Mouse (Mus musculus) myocyte (in vitro differentiated cells): ENCODE results near the gene Ttll11. TPM values are rescaled to one million over a fixed set of nuclear protein-coding genes. Genes with fewer than 3 reads are reported as not detected.

Experiments used
- H3K27me3 ChIP-seq: one replicate; pipeline ENCODE4 v1.6.1; 2011; ENCODE audit not compliant: control insufficient read depth, insufficient read depth, insufficient read length
- H3K36me3 ChIP-seq: one replicate; pipeline ENCODE4 v1.6.1; 2011; ENCODE audit not compliant: control insufficient read depth, insufficient read depth
- H3K4me2 ChIP-seq: one replicate; pipeline ENCODE4 v1.6.1; 2011; ENCODE audit warnings: low read depth, control low read depth
- H3K4me3 ChIP-seq: one replicate; pipeline ENCODE4 v1.5.1; 2011; ENCODE audit warnings: mild to moderate bottlenecking, control low read depth, moderate library complexity
- H3K79me2 ChIP-seq: one replicate; pipeline ENCODE4 v1.6.1; 2011; ENCODE audit not compliant: control insufficient read depth, insufficient read depth
- H3ac ChIP-seq: one replicate; pipeline ENCODE4 v1.6.1; 2011; ENCODE audit not compliant: control insufficient read depth, insufficient read length
- CEBPB ChIP-seq: IDR thresholded peaks from 2 replicates; pipeline ENCODE4 v1.6.1; 2011; ENCODE audit warnings: mild to moderate bottlenecking, moderate library complexity; ENCODE audit not compliant: poor library complexity, insufficient read depth, severe bottlenecking
- E2F4 ChIP-seq: IDR thresholded peaks from one replicate; pipeline ENCODE4 v1.6.1; 2011; ENCODE audit warnings: mild to moderate bottlenecking, control low read depth, moderate library complexity; ENCODE audit not compliant: insufficient read depth
- MAX ChIP-seq: IDR thresholded peaks from one replicate; pipeline ENCODE4 v1.6.1; 2011; ENCODE audit warnings: low read depth, mild to moderate bottlenecking, control low read depth
- MYOD1 ChIP-seq, 3 experiments: IDR thresholded peaks; one replicate each; pipeline ENCODE4 v1.6.1; 2011; ENCODE audit warnings: control low read depth in 2 of 3, low read depth in 2 of 3, mild to moderate bottlenecking in 2 of 3, moderate library complexity in 1 of 3; ENCODE audit not compliant: insufficient read length in 2 of 3, control insufficient read depth in 1 of 3
- MYOG ChIP-seq, 3 experiments: IDR thresholded peaks; one replicate each; pipeline ENCODE4 v1.6.1; 2011; ENCODE audit warnings: control low read depth in 2 of 3, low read depth in 2 of 3, mild to moderate bottlenecking in 2 of 3; ENCODE audit not compliant: insufficient read length in 2 of 3, control insufficient read depth in 1 of 3, insufficient read depth in 1 of 3
- POLR2A ChIP-seq: IDR thresholded peaks from one replicate; pipeline ENCODE4 v1.6.1; 2011; ENCODE audit warnings: low read depth, mild to moderate bottlenecking, control low read depth, moderate library complexity; ENCODE audit not compliant: insufficient read length
- POLR2AphosphoS2 ChIP-seq: IDR thresholded peaks from one replicate; pipeline ENCODE4 v1.6.1; 2011; ENCODE audit warnings: low read depth, control low read depth; ENCODE audit not compliant: insufficient read length
- REST ChIP-seq: IDR thresholded peaks from one replicate; pipeline ENCODE4 v1.6.1; 2011; ENCODE audit warnings: mild to moderate bottlenecking, control low read depth, moderate library complexity; ENCODE audit not compliant: insufficient read depth, insufficient read length
- SRF ChIP-seq: IDR thresholded peaks from one replicate; pipeline ENCODE4 v1.6.1; 2011; ENCODE audit warnings: low read depth; ENCODE audit not compliant: control insufficient read depth, insufficient read length
- TCF12 ChIP-seq: IDR thresholded peaks from one replicate; pipeline ENCODE4 v1.6.1; 2011; ENCODE audit warnings: mild to moderate bottlenecking, control low read depth; ENCODE audit not compliant: poor library complexity, insufficient read depth, severe bottlenecking
- TCF3 ChIP-seq: IDR thresholded peaks from one replicate; pipeline ENCODE4 v1.6.1; 2011; ENCODE audit warnings: low read depth, control low read depth; ENCODE audit not compliant: insufficient read length
- USF1 ChIP-seq: IDR thresholded peaks from one replicate; pipeline ENCODE4 v1.6.1; 2011; ENCODE audit warnings: low read depth, mild to moderate bottlenecking, control low read depth, moderate library complexity
- polyA plus RNA-seq: library from polyadenylated mRNA; unstranded; fragments of >200 nt; fragmentation: generic; extraction: Trizol; gene quantifications from one replicate; pipeline ENCODE4 v1.2.1, GENCODE M21; 2012; ENCODE audit warnings: missing spikeins

The Ttll11 gene
- polyA plus RNA-seq, result 9.8 TPM

- H3K4me3 ChIP-seq, result peak within 1 kb of the TSS; percentile 51
- no peaks in the 10 kb centered on the region for H3K27me3 ChIP-seq
Measured at GRCm38 (mm10) chr2:35979644-35980021, at the start of gene Ttll11. Ttll11 (minus strand) TSS chr2:35979913.

GRCm38 (mm10) chr2:36023291-36023690 lies 43.6 kb upstream of the Ttll11 start:
- Histone ChIP-seq H3K36me3 (no peaks in the 10 kb centered on the region), H3K79me2 (no peaks in the 10 kb centered on the region), H3K27me3 (peaks cover 18% of the 10 kb centered on the region), H3K4me3 (no peak overlapping the region), H3K4me2 (no peak overlapping the region), H3ac (no peak overlapping the region)
- TF ChIP-seq E2F4 (no peak), TCF12 (no peak), TCF3 (no peak), REST (no peak), CEBPB (no peak), MYOD1 (IDR thresholded peaks at IDR 0.05; ENCODE audit: control insufficient read depth in 1 of 3, insufficient read length in 2 of 3, low read depth in 2 of 3) (no peak), MAX (no peak), SRF (no peak), POLR2A (no peak), USF1 (no peak), MYOG (IDR thresholded peaks at IDR 0.05; ENCODE audit: control insufficient read depth in 1 of 3, insufficient read depth in 1 of 3, insufficient read length in 2 of 3, low read depth in 2 of 3) (no peak), POLR2AphosphoS2 (no peak)

More at GRCm38 (mm10) chr2:35979644-35980021, at the start of gene Ttll11:
- Histone ChIP-seq H3K79me2 (peaks cover 13% of the 10 kb centered on the region), H3K4me2 (peak within 1 kb of the TSS; percentile 94), H3K36me3 (no peaks in the 10 kb centered on the region), H3ac (peak within 1 kb of the TSS; percentile 81)
- no peak for TF ChIP-seq CEBPB
- no peak for TF ChIP-seq MAX
- TF ChIP-seq REST, result no peak
- TF ChIP-seq MYOG (IDR thresholded peaks at IDR 0.05; ENCODE audit: control insufficient read depth in 1 of 3, insufficient read depth in 1 of 3, insufficient read length in 2 of 3, low read depth in 2 of 3), result peak in 1 of 3 experiments; percentile 12
- no peak for TF ChIP-seq TCF12
- no peak for TF ChIP-seq TCF3
- TF ChIP-seq POLR2AphosphoS2, result peak; percentile 42
- TF ChIP-seq MYOD1 (IDR thresholded peaks at IDR 0.05; ENCODE audit: control insufficient read depth in 1 of 3, insufficient read length in 2 of 3, low read depth in 2 of 3), result peak in 1 of 3 experiments; percentile 12
- peak; percentile 98 for TF ChIP-seq USF1
- no peak for TF ChIP-seq E2F4
- TF ChIP-seq POLR2A, result peak; percentile 68
- TF ChIP-seq SRF, result no peak

GRCm38 (mm10) chr2:36021385-36022159 lies 41.9 kb upstream of the Ttll11 start:
- H3K27me3 ChIP-seq, result peaks cover 11% of the 10 kb centered on the region

GRCm38 (mm10) chr2:36013010-36013409 lies 33.3 kb upstream of the Ttll11 start:
- Histone ChIP-seq H3K27me3 (no peaks in the 10 kb centered on the region), H3K36me3 (no peaks in the 10 kb centered on the region), H3K4me2 (no peak overlapping the region), H3K4me3 (no peak overlapping the region), H3ac (no peak overlapping the region), H3K79me2 (no peaks in the 10 kb centered on the region)
- TF ChIP-seq POLR2A (no peak), USF1 (no peak), SRF (no peak), POLR2AphosphoS2 (no peak), TCF3 (no peak), E2F4 (no peak), MYOG (IDR thresholded peaks at IDR 0.05; ENCODE audit: control insufficient read depth in 1 of 3, insufficient read depth in 1 of 3, insufficient read length in 2 of 3, low read depth in 2 of 3) (no peak), REST (no peak), MAX (no peak), TCF12 (no peak), CEBPB (no peak), MYOD1 (IDR thresholded peaks at IDR 0.05; ENCODE audit: control insufficient read depth in 1 of 3, insufficient read length in 2 of 3, low read depth in 2 of 3) (no peak)

More at GRCm38 (mm10) chr2:36021385-36022159, 41.9 kb upstream of the Ttll11 start:
- Histone ChIP-seq H3K79me2 (no peaks in the 10 kb centered on the region), H3K36me3 (no peaks in the 10 kb centered on the region), H3K4me2 (peak overlapping the region; percentile 44), H3K4me3 (no peak overlapping the region), H3ac (no peak overlapping the region)
- TF ChIP-seq REST (no peak), MAX (no peak), POLR2AphosphoS2 (no peak), SRF (no peak), USF1 (no peak), MYOG (IDR thresholded peaks at IDR 0.05; ENCODE audit: control insufficient read depth in 1 of 3, insufficient read depth in 1 of 3, insufficient read length in 2 of 3, low read depth in 2 of 3) (no peak), MYOD1 (IDR thresholded peaks at IDR 0.05; ENCODE audit: control insufficient read depth in 1 of 3, insufficient read length in 2 of 3, low read depth in 2 of 3) (no peak), TCF12 (no peak)
